Mouse (Mus musculus) kidney, postnatal 36 days (tissue): Measurements from ENCODE around the gene Foxp1.

Experiments used
- DNase-seq, 2 experiments: peaks; one replicate each; pipeline ENCODE4 v3.0.0; 2021 to 2022; ENCODE audit warnings: mixed read lengths in 2 of 2

Gene Foxp1

GRCm38 (mm10) chr6:99081259-99081658 lies 441.3 kb downstream of the Foxp1 start:
- no peak for DNase-seq

- DNase-seq: no peak
Measured at GRCm38 (mm10) chr6:99079041-99079835, 443.3 kb downstream of the Foxp1 start.

DNA sequence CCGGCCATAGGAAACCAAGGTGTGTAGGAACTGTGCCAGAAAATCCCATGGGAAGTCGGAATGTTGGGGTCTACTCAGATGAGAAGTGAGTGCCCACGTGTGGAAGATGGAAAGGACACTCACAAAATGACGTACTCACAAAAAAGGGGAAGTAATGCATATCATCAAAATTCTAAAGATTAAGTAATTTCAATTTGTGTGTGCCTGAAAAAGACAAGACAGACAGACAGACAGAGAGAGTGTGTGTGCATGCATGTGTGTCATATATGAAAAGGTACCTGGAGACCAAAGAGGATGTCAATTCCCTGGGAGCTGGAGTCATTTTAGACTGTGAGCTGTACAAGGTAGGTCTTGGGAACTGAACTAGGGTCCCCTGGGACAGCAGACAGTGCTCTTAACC lies 444.4 kb downstream of the Foxp1 start:
- no peak for DNase-seq

DNA sequence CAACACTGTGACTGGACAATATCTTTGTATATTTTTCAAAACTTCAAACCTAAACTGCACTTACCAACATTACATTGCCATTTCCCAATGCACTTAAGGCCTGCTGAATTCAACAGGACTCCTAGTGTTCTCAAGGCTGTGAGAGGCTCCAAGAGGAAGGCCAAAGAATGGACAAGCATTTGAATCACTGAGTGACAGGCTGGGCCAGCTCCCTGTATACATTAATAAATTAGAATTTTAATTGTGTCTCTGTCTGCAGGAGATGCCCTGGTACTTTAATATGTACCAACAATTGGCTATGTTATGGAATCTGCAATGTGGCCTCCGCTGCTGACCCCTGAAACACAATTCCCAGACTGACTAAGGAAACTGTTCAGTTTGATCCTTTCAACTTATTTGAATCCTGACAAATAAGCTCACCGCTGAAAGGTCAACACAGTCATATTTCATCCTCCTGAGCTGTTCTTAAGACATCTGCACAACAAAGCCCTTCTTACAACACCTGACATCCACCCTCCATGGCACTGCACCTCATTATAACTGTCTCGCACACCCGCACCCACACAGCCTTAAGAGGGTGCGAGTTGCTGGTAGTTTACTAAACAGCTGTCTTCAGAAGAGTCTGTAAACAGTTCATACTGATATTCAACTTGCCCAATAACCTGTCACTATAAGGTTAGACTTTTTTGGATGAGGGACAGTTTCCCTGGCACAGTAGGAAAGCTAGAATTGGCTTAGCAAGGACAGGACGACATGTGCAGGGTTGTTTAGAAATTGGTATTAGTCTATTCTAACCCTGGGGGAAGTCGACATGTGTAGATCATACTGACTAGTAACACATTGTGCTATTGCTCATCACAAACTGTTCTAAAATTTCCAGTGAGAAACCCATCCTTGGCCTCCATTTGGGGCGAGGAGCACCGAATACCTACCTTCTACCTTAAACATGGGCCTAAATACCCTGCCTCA lies 448.9 kb downstream of the Foxp1 start:
- DNase-seq: no peak

GRCm38 (mm10) chr6:99070710-99071109 lies 451.8 kb downstream of the Foxp1 start:
- no peak for DNase-seq

GRCm38 (mm10) chr6:99069726-99070125 lies 452.8 kb downstream of the Foxp1 start:
- DNase-seq: no peak

DNA sequence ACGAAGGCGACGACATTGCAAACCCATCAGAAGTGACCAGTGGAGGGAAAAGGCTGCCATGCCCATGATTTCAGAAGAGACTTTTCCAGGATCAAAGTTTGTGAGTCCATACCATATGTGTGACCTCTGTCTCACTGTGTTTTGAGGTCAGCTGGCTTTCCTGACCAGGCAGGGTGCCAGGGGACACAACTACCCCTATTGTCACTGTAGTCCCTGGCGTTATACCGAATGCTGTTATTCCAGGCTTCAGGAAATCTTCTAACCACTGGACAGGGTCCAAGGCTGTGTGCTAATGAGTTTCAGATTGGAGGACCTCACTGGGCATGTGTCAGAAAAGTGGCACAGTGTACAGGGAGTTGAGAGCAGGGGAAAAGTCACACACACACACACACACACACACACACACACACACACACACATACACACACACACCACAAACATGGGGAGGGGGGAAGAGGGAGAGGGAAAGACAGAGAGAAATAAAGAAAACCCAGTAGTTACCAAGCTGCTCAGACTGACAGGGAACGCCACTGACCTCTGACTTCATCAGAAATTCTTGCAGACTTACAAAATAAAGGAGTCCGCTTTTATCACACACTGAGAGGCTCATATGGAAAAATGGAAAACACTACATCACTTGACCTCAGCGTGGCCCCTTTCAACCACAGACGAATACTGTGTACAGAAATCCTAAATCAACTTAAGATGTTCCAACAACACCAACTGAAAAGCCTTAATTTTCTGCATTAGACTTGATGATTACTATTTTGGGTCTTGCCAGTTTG lies 456.8 kb downstream of the Foxp1 start:
- peak; percentile 52 to 53 for DNase-seq

DNA sequence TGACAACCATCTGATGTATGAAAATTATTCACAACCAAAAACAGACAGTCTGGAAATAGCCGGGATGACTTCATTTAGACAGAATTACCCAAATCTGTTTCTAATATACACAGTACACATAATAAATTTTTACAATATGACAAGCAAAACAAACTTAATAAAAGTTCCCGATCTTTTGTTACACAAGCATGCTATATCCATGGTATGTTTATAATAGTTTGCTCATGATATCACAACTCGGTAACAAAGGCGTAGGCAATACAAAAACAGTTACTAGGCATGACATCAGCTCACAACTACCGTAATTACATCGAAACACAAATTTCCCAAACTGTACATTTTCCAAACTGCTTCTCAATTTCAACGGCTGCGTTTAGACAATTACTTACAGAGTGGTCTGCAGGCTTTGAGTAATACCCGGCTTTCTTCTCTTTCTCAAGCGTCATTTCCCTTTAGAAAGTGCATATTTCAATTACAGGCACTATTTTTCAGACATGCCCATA lies 458.5 kb downstream of the Foxp1 start:
- no peak for DNase-seq

DNA sequence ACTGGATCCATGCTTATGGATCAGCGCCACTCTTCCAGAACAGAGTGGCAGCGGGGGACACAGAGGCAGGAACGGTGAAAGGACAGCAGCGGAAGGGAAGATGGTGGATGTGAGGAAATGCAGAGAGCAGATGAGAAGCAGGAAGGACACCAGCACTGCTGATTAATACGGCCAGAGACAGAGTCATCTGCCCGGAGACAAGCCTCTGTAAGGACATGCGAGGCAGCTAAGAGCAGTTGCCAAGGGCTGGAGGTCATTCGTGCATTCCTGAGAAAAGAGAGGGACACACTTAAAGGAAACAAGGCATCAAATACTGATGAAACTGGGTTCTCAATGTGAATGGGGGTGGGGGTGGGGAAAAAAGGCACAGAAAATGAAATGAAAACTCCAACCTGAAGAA lies 459.6 kb downstream of the Foxp1 start:
- no peak for DNase-seq

DNA sequence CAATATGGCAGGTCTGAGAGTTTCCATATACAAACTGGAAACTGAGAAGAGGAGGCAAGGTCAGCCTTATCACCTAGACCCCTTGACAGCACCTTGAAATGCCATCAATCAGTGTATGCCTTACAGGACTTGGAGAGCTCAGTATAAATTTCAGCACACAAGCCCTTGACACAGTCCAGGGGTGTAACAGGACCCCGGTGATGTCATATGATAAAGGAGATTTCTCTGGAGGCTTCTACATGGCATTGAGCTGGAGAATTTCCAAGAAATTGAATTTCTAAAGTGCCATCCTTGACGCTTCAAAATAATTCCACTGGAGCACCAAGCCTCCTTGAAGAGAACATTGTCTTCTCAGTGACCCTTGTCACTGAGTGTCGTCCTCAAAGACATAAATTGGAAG lies 463.8 kb downstream of the Foxp1 start:
- no peak for DNase-seq

DNA sequence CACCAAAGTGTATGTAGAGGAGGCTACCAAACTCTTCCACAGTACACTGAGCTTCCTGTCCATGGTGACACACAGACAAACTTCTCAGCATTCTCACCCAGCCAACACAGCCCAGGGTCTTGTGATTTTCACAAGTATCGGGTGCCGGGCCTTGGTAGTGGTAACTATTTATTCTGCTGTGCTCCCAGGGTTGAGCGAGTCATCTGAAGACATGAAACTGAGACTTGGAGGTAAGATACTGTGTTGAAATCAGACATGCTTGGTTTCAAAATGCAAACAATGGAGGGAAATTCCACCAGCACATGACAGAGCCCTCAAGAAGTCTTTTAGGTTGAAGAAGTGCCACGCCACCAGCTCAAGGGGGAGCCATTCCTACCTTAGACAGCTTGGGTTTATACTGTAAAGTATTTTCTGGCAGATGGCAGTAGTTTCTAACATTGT lies 465.4 kb downstream of the Foxp1 start:
- no peak for DNase-seq

DNA sequence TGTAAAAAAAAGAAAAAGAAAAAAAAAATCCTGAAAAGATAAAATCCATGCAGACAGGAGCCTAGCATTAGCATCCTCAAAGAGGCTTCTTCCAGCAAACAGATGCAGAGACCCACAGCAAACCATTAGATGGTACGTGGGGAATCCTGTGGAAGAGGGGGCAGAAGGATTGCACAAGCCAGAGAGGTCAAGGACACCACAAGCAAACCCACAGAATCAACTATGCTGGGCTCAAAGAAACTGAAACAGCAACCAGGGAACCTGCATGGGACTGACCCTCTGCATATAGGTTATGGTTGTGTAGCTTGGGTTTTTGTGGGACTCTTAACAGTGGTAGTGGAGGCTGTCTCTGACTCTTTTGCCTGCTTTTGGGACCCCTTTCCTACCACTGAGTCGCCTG lies 466.1 kb downstream of the Foxp1 start:
- no peak for DNase-seq

DNA sequence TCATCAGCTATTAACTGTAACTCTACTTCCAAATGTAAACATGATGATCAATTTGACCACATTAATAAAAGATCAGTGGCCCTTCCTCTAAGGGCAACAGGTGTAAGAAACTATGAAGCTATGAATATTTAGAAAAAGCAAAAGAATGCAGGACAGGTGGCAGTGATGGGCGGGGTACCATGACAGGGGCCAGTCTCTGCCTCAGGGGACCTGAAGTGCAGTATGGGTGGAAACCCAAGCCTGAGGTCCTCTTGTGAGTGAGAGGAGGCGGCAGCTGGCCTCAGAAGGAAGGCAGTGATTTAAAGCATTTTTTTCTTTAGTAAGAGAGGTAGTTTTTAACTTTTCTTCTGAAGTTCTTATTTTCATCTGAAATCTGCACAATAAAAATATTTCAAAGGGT lies 468.5 kb downstream of the Foxp1 start:
- DNase-seq: no peak

DNA sequence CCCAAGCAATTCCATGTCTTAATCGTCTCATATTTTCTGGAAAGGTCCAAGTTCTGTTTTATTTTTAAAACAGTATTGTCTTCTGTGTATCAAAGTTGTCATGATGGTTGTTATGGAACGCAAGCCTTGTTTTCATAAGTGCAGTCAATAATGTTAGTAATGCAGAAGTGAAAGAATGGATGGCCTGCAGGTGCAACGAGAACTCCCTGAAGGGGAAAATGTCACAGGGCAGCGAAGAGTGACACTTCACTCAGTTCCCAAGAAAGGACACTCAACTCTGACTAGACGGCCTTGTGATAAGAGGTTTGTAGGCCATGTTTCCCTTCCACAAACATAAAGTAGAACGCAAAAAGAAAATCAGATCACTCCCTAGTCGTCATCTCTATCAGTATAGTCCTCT lies 469.4 kb downstream of the Foxp1 start:
- DNase-seq: no peak

- DNase-seq: no peak
Measured at GRCm38 (mm10) chr6:99051724-99052123, 470.8 kb downstream of the Foxp1 start.

- no peak for DNase-seq
Measured at GRCm38 (mm10) chr6:99050288-99051006, 472.1 kb downstream of the Foxp1 start.

DNA sequence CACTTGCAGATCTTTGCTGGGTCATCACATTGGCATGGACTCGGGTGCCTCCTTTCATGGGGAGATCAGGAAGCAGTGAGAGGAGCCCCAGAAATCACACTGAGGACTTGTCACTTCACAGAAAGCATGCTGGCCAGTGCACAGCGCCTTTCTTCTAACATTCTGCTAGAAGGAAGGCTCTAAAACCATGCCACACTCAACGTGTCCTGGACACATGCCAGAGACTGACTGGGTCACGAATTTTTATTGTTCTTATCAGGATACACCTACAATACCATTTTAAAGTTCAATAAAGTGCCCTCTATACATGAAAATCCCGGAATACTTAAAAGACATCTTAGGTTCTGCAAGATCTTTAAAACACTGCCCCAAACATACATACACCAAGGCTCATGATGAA lies 475.2 kb downstream of the Foxp1 start:
- DNase-seq: no peak

- no peak for DNase-seq
Measured at GRCm38 (mm10) chr6:99045845-99046788, 476.4 kb downstream of the Foxp1 start.

DNA sequence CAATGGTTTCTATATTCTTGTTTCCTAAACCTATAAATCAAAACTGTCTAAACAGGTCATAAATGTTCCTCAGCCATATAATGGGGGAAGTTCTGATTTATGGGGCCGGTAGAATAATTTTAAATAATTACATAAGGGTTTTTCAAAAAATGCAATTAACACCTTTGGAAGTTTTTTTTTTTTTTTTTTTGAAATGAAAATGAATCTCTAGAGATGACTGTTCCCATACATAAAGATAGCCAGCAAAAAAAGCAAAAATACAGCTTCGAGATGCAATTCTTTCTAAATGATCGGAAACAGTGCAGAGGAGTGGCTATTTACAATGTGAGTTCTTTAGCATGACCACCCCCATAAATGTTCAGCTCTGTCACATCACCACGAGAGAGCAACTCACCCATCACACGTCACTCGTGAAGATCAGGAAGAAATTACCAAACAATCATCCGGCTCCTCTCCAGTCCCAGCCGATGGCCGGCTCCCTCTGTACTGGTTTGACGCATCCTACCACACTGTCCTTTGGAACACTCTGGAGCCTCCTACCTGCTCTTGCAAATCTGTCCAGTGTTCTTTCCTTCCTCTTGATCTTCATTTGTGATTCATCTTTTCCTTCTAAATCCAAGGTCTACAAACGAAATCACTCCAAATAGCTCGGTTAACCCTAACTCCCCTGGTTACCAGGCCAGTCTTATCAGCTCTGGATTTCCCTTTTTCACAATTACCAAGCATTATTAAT lies 478.4 kb downstream of the Foxp1 start:
- no peak for DNase-seq

DNA sequence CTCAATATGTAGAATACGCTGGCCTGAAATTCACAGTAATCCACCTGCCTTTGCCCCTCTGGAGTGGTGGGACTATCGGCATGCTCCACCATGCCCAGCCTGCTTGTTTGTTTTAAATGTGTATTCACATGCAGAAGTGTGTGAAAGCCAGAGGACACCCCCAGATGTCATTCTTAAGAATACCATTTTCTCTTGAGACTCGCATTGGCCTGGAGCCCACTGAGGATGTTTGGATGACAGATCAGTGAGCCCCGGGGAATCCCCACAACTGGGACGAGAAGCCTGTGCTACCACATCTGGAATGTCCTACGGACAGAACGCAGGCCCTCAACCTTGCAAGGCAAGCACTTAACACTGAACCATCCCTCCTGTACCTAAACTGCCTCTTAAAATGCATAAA lies 479.3 kb downstream of the Foxp1 start:
- peak in 1 of 2 experiments; percentile 35 for DNase-seq
